Mouse (Mus musculus) erythroblast, embryonic 14.5 days (primary cell): ENCODE data around the gene Gm38431. TPM values are rescaled to one million over a fixed set of nuclear protein-coding genes. Genes with fewer than 3 reads are reported as not detected.

Experiments used
- H3K27me3 ChIP-seq: 2 replicates; pipeline ENCODE4 v1.6.1; 2012; ENCODE audit warnings: inconsistent platforms; ENCODE audit not compliant: control insufficient read depth
- H3K36me3 ChIP-seq: 2 replicates; pipeline ENCODE4 v1.6.1; 2012; ENCODE audit warnings: mild to moderate bottlenecking, inconsistent platforms; ENCODE audit not compliant: control insufficient read depth
- H3K4me1 ChIP-seq: 2 replicates; pipeline ENCODE4 v1.6.1; 2012; ENCODE audit warnings: inconsistent platforms; ENCODE audit not compliant: control insufficient read depth
- H3K4me3 ChIP-seq: replicated peaks from 2 replicates; pipeline ENCODE3; 2012; ENCODE audit warnings: moderate library complexity, mild to moderate bottlenecking, inconsistent platforms
- H3K9me3 ChIP-seq: 2 replicates; pipeline ENCODE4 v1.6.1; 2012; ENCODE audit warnings: low read length, inconsistent platforms, mixed read lengths; ENCODE audit not compliant: control insufficient read depth
- GATA1 ChIP-seq: IDR thresholded peaks from 2 replicates; pipeline ENCODE4 v1.6.1; 2012; ENCODE audit warnings: low read length, inconsistent platforms, mixed read lengths
- TAL1 ChIP-seq: IDR thresholded peaks from 3 replicates; pipeline ENCODE4 v1.6.1; 2012; ENCODE audit warnings: low read length, inconsistent platforms, mixed read lengths
- polyA plus RNA-seq: library from polyadenylated mRNA; stranded (reverse); fragments of >175 nt; gene quantifications from 2 replicates; pipeline ENCODE4 v1.2.3, GENCODE M21; 2012

Gm38431 gene
- polyA plus RNA-seq, 1 experiment: 11.6 TPM

DNA sequence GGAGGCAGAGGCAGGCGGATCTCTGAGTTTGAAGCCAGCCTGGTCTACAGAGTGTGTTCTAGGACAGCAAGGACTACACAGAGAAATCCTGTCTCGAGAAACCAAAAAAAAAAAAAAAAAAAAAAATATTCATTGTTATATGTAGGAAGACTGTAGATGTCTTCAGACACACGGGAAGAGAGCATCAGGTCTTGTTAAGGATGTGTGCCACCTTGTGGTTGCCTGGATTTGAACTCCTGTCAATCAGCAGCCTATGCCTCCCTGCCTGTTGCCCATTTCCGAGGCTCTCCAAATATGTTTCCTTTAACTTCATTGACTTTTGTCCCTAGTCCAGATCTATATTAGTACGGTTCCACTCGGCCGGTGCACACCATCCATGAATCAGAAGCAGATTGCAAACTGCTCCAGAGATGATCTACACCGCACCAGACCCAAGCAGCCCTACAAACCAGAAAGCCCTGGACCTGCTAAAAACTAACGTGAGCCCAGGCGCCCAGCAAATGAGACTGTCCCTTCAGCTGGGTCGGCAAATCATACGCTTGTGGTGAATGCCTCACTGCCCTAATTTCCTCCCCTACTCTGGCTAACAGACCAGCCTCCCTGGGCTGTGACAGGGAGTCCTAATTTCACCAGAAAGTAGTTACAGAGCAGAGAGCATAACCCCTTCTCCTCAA, 40.4 kb upstream of the Gm38431 start:
- peaks cover 29% of the 10 kb centered on the region for H3K4me1 ChIP-seq
- H3K27me3 ChIP-seq: no peaks in the 10 kb centered on the region
- TF ChIP-seq GATA1: no peak
- no peak for TF ChIP-seq TAL1
- no peak overlapping the region for H3K4me3 ChIP-seq
- H3K36me3 ChIP-seq: peaks cover 2% of the 10 kb centered on the region
- no peaks in the 10 kb centered on the region for H3K9me3 ChIP-seq

GRCm38 (mm10) chr9:21131059-21131956, 39.5 kb upstream of the Gm38431 start, which contains the start of gene Tyk2:
Gene Tyk2 (minus strand): TSS chr9:21131243.
- peaks cover 11% of the 10 kb centered on the region for H3K36me3 ChIP-seq
- no peaks in the 10 kb centered on the region for H3K9me3 ChIP-seq
- TF ChIP-seq TAL1 (no peak), GATA1 (no peak)
- peak within 1 kb of the TSS; percentile 70 for H3K4me3 ChIP-seq
- no peaks in the 10 kb centered on the region for H3K27me3 ChIP-seq
- peaks cover 31% of the 10 kb centered on the region for H3K4me1 ChIP-seq

- Histone ChIP-seq H3K36me3 (peaks cover 45% of the 10 kb centered on the region), H3K9me3 (no peaks in the 10 kb centered on the region), H3K27me3 (no peaks in the 10 kb centered on the region), H3K4me1 (peaks cover 22% of the 10 kb centered on the region), H3K4me3 (no peak overlapping the region)
- no peak for TF ChIP-seq TAL1
- TF ChIP-seq GATA1: no peak
These were observed 34.4 kb upstream of the Gm38431 start for GRCm38 (mm10) chr9:21126259-21126627.

DNA sequence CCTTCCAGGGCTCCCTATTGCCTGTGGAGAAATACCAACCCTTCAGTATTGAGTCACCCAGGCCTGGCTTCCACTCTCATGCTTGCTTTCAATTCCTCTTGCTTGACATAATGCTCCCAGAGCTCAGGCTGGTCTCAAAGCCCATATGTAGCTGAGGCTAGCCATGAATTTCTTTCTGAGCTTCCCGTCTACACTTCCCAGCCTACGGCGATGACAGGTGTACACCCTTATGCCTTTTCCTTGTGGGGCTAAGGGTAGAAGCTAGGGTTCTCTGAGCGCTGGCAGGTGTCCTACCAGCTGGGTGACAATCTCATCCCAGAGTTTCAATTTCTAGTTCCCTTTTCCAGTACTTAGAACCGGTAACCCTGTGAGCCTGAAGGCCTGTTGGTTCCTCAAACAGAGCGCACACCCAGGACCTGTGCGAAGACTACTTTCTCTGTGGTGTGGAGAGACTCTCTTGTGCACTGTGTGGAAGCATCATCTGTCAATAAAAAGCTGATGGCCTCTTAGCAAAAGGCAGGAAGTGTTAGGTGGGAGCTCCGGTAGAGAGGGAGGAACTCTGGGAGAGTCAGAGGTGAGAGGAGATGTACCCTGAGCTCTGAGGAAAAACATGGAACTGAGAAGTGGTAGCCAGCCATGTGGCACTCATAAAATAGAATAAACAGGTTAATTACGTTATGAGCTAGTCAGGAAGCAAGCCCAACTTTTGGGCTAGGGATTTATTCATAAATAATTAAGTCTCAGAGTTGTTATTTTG, 33.9 kb upstream of the Gm38431 start:
- Histone ChIP-seq H3K4me3 (no peak overlapping the region), H3K9me3 (no peaks in the 10 kb centered on the region), H3K4me1 (peaks cover 16% of the 10 kb centered on the region), H3K36me3 (peaks cover 50% of the 10 kb centered on the region), H3K27me3 (no peaks in the 10 kb centered on the region)
- TF ChIP-seq TAL1: no peak
- TF ChIP-seq GATA1: no peak

DNA sequence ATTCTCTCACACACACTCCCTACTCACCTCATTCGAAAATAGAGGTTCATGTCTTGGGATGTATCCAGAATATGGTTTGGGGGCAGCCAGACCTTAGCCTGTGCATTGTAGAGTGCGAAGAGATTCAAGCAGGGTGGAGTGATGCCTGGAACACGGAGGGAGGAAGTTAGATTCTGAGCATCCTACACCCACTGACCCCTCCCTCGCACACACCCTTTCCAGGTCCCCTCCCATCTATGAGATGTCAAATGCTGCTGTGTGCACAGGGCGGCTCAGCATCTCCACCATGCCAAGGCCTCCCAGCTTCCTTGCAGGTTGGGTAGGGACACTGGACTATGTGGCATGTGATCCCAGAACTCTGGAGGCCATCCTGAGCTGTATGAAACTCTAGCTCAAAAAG, 33.0 kb upstream of the Gm38431 start:
- Histone ChIP-seq H3K9me3 (no peaks in the 10 kb centered on the region), H3K27me3 (no peaks in the 10 kb centered on the region), H3K36me3 (peaks cover 58% of the 10 kb centered on the region), H3K4me1 (peaks cover 10% of the 10 kb centered on the region), H3K4me3 (no peak overlapping the region)
- TF ChIP-seq GATA1 (no peak), TAL1 (no peak)

- no peak for TF ChIP-seq TAL1
- no peak for TF ChIP-seq GATA1
- H3K36me3 ChIP-seq: peaks cover 54% of the 10 kb centered on the region
These were observed 29.7 kb upstream of the Gm38431 start for GRCm38 (mm10) chr9:21121483-21121882.

GRCm38 (mm10) chr9:21117073-21117472, 25.3 kb upstream of the Gm38431 start:
- Histone ChIP-seq H3K4me3 (no peak overlapping the region), H3K9me3 (no peaks in the 10 kb centered on the region), H3K4me1 (no peaks in the 10 kb centered on the region; the same call in 1 of the 2 replicates), H3K27me3 (no peaks in the 10 kb centered on the region), H3K36me3 (peaks cover 40% of the 10 kb centered on the region)
- TF ChIP-seq TAL1 (no peak), GATA1 (no peak)

More at GRCm38 (mm10) chr9:21121483-21121882, 29.7 kb upstream of the Gm38431 start:
- no peaks in the 10 kb centered on the region for H3K9me3 ChIP-seq
- H3K27me3 ChIP-seq: no peaks in the 10 kb centered on the region
- peaks cover 8% of the 10 kb centered on the region for H3K4me1 ChIP-seq
- H3K4me3 ChIP-seq: no peak overlapping the region

DNA sequence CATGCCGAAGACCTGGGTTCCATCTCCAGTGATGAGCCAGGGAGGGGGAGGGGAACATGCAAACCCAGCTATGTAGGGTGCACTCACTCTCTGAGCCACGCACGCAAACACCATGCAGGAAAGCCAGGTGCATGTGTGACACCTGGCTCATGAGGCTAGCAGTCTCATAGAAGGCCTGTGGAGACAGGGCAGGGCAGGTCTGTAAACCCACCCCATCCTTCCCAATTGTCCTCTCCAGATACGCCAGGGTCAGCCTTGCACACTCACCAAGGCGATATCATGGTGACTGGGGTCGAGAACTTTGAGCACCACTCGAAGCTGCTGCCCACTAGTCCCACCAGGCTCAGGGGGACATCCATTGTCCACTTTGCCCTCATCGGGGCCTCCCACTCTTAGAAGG, 23.3 kb upstream of the Gm38431 start:
- TF ChIP-seq GATA1 (no peak), TAL1 (no peak)
- Histone ChIP-seq H3K36me3 (peaks cover 22% of the 10 kb centered on the region), H3K9me3 (no peaks in the 10 kb centered on the region), H3K4me3 (no peak overlapping the region), H3K4me1 (peaks cover 3% of the 10 kb centered on the region; the same call in 1 of the 2 replicates), H3K27me3 (no peaks in the 10 kb centered on the region)
